Mouse (Mus musculus) bone marrow, adult 2 months (tissue): Measurements from ENCODE around the gene D10Wsu102e. TPM values are rescaled to one million over a fixed set of nuclear protein-coding genes. Genes with fewer than 3 reads are reported as not detected.

Experiments used
- H3K27ac ChIP-seq: fragments of 200-500 bp; 2 replicates; pipeline ENCODE4 v1.5.1; 2012; ENCODE audit warnings: low read depth, mild to moderate bottlenecking, control low read depth, inconsistent platforms, low read length; ENCODE audit not compliant: control insufficient read depth, poor library complexity, insufficient read depth
- H3K4me1 ChIP-seq: fragments of 200-500 bp; 2 replicates; pipeline ENCODE4 v1.6.1; 2011; ENCODE audit warnings: low read length; ENCODE audit not compliant: control insufficient read depth, insufficient read depth
- H3K4me3 ChIP-seq: fragments of 200-500 bp; replicated peaks from 2 replicates; pipeline ENCODE3; 2011; ENCODE audit warnings: mild to moderate bottlenecking, low read depth, low read length, control low read depth; ENCODE audit not compliant: control insufficient read depth
- CTCF ChIP-seq: fragments of 200-500 bp; IDR thresholded peaks from 2 replicates; pipeline ENCODE4 v1.5.1; 2011; ENCODE audit warnings: low read length, control low read depth; ENCODE audit not compliant: control insufficient read depth, insufficient read depth
- POLR2A ChIP-seq: fragments of 200-500 bp; IDR thresholded peaks from 2 replicates; pipeline ENCODE4 v1.6.1; 2011; ENCODE audit warnings: low read depth, mild to moderate bottlenecking, control low read depth, low read length, borderline replicate concordance; ENCODE audit not compliant: control insufficient read depth
- WGBS: fragments of 180-500 bp; shearing (Covaris S2); methylation state at CpG from one replicate; pipeline ENCODE4 v1.1.7; 2018; 5-methylcytosine and 5-hydroxymethylcytosine counted together
- polyA plus RNA-seq: library from polyadenylated mRNA; stranded (reverse); fragments of >200 nt; gene quantifications from 2 replicates; pipeline ENCODE4 v1.2.4, GENCODE M21; 2011; ENCODE audit warnings: low replicate concordance; ENCODE audit not compliant: missing spikeins, insufficient read depth, insufficient read length

D10Wsu102e gene
- polyA plus RNA-seq, 1 experiment: 0.50 TPM

- WGBS: 30% methylated on average over 14 of the region's 14 CpGs
- TF ChIP-seq POLR2A (no peak), CTCF (no peak)
- no peak overlapping the region for H3K4me3 ChIP-seq
- H3K4me1 ChIP-seq: peaks cover 2% of the 10 kb centered on the region; the same call in 1 of the 2 replicates
- H3K27ac ChIP-seq: no peak overlapping the region
Observed at GRCm38 (mm10) chr10:83353680-83354332, 6.2 kb upstream of the D10Wsu102e start.

GRCm38 (mm10) chr10:83354333-83354719 lies 5.7 kb upstream of the D10Wsu102e start:
- TF ChIP-seq POLR2A: no peak
- no peak for TF ChIP-seq CTCF
- Histone ChIP-seq H3K4me1 (peaks cover 2% of the 10 kb centered on the region; the same call in 1 of the 2 replicates), H3K27ac (no peak overlapping the region), H3K4me3 (no peak overlapping the region)
- WGBS: 59% methylated on average over 8 of the region's 8 CpGs

GRCm38 (mm10) chr10:83356416-83356815 lies 3.6 kb upstream of the D10Wsu102e start:
- H3K27ac ChIP-seq: no peak overlapping the region
- WGBS: 56% methylated on average over 12 of the region's 12 CpGs
- no peak overlapping the region for H3K4me3 ChIP-seq
- no peak for TF ChIP-seq CTCF
- H3K4me1 ChIP-seq: peaks cover 2% of the 10 kb centered on the region; the same call in 1 of the 2 replicates

GRCm38 (mm10) chr10:83359451-83359850 lies 570 bp upstream of the D10Wsu102e start:
- 79% methylated on average over 4 of the region's 4 CpGs for WGBS
- TF ChIP-seq POLR2A: no peak
- no peak for TF ChIP-seq CTCF
- Histone ChIP-seq H3K4me3 (no peak overlapping the region), H3K27ac (no peak overlapping the region), H3K4me1 (peaks cover 2% of the 10 kb centered on the region; the same call in 1 of the 2 replicates)

- H3K27ac ChIP-seq: peak overlapping the region; percentile 57; the same call in 1 of the 2 replicates
- H3K4me1 ChIP-seq: peaks cover 2% of the 10 kb centered on the region; the same call in 1 of the 2 replicates
- H3K4me3 ChIP-seq: peak overlapping the region; percentile 100
- no peak for TF ChIP-seq POLR2A
- TF ChIP-seq CTCF: no peak
- under 1% methylated on average over 40 of the region's 40 CpGs for WGBS
Observed at GRCm38 (mm10) chr10:83360356-83360755, 335 bp downstream of the D10Wsu102e start.

GRCm38 (mm10) chr10:83361643-83362382 lies 1.8 kb downstream of the D10Wsu102e start:
- H3K4me3 ChIP-seq: peak overlapping the region; percentile 26
- no peak overlapping the region for H3K27ac ChIP-seq
- 43% methylated on average over 5 of the region's 5 CpGs for WGBS
- no peak for TF ChIP-seq POLR2A
- no peak for TF ChIP-seq CTCF
- peaks cover 2% of the 10 kb centered on the region; the same call in 1 of the 2 replicates for H3K4me1 ChIP-seq

GRCm38 (mm10) chr10:83363451-83363850 lies 3.4 kb downstream of the D10Wsu102e start:
- TF ChIP-seq POLR2A (no peak), CTCF (no peak)
- H3K27ac ChIP-seq: no peak overlapping the region
- no peaks in the 10 kb centered on the region for H3K4me1 ChIP-seq
- WGBS: 90% methylated on average over 8 of the region's 8 CpGs
- no peak overlapping the region for H3K4me3 ChIP-seq

- no peak overlapping the region for H3K27ac ChIP-seq
- H3K4me3 ChIP-seq: no peak overlapping the region
- TF ChIP-seq CTCF (no peak), POLR2A (no peak)
- H3K4me1 ChIP-seq: no peaks in the 10 kb centered on the region; the same call in 1 of the 2 replicates
- WGBS: 79% methylated on average over 5 of the region's 5 CpGs
Observed at GRCm38 (mm10) chr10:83368918-83369317, 8.9 kb downstream of the D10Wsu102e start.
